Mouse (Mus musculus): Measurements from ENCODE around the gene Tob1. TPM values are rescaled to one million over a fixed set of nuclear protein-coding genes. Genes with fewer than 3 reads are reported as not detected.

Tob1 gene
- polyA plus RNA-seq, 1 experiment, result 20.0 TPM

DNA sequence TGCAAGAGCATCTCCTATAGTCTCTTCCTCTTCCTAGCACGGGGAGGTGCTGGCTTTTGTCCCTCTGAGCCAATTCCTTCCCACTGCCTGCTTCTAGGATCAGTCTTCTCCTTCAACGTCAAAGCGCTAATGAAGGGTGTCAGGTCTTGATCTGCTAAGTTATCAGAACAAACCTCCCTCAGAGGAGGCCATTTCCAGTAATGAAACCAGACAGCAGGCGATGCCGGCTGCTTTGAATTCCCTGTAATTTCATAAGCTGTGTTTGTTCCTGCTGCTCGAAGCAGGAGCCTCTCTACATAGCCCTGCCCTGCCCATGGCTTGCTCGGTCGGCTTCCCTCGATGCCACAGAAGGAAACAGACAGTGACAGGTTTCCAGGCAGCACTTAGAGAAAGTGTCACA, 33.1 kb downstream of the Tob1 start:
- H3K9ac ChIP-seq (ENCODE audit: low read depth, poor library complexity, severe bottlenecking), result no peak overlapping the region
- no peak overlapping the region for H3K27ac ChIP-seq (ENCODE audit: insufficient read depth, low read length)
- no peak overlapping the region for H3K4me3 ChIP-seq (ENCODE audit: low read depth, low read length)
- no peaks in the 10 kb centered on the region for H3K9me3 ChIP-seq (replicated peaks; ENCODE audit: control insufficient read depth, insufficient read depth, low read length, poor library complexity, severe bottlenecking)
- no peaks in the 10 kb centered on the region for H3K27me3 ChIP-seq (ENCODE audit: control insufficient read depth, insufficient read depth, low read length, poor library complexity, severe bottlenecking)
- no peak for TF ChIP-seq CTCF (IDR thresholded peaks at IDR 0.05; ENCODE audit: low read depth, low read length)
- no peaks in the 10 kb centered on the region for H3K36me3 ChIP-seq (ENCODE audit: control insufficient read depth, insufficient read depth, low read length, poor library complexity, severe bottlenecking)
- no peaks in the 10 kb centered on the region for H3K4me1 ChIP-seq (ENCODE audit: control insufficient read depth, insufficient read depth, low read length)

DNA sequence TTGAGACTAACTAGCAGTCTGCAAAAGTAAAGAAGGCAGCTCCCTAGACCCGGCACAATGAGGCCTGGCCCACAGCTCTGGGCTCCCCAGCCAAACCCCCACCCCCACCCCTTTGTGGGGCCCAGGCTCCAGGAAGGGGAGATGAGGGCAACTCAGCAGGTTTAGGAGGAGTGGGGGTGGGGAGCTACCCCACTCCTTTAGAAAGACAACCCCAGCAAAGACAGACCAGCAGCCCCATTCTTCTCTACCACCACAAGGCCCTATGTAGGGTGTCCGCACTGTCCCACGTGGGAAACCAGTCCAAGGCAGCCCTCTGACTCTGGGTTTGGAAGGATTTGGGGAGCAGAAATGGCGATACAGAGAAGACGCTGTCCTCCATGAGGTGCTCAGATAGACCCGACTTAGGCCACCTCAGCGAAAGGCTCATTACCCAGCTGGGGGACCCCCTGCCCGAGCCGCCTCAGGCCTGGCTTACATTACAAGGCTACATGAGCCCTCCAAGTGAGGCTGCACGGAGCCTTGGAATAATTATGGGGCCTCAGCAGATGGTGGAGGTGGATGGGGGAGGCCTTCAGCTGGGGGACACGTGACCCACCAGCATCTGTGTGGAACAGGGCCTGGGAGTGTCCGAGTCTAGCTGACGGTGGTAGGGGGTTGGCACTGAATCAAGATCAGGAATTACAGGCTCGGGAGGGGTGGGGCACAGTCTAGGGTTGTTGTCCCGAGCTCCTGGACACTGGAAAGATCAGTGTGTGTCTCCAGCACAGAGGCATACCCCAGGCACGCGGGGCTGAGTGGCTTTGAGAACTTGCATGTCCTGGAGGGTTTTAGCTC, 34.9 kb downstream of the Tob1 start, which contains the start of gene Wfikkn2:
Gene Wfikkn2, minus strand, starts transcription at position 51 of the 834 bp plus-strand sequence.
- no peaks in the 10 kb centered on the region for H3K36me3 ChIP-seq (ENCODE audit: control insufficient read depth, insufficient read depth, low read length, poor library complexity, severe bottlenecking)
- TF ChIP-seq POLR2A (IDR thresholded peaks at IDR 0.05; ENCODE audit: insufficient read depth, low read length), result no peak
- H3K27me3 ChIP-seq (ENCODE audit: control insufficient read depth, insufficient read depth, low read length, poor library complexity, severe bottlenecking), result no peaks in the 10 kb centered on the region
- H3K27ac ChIP-seq (ENCODE audit: insufficient read depth, low read length), result no peak within 1 kb of the TSS
- H3K9ac ChIP-seq (ENCODE audit: low read depth, poor library complexity, severe bottlenecking), result no peak within 1 kb of the TSS
- H3K4me1 ChIP-seq (ENCODE audit: control insufficient read depth, insufficient read depth, low read length), result no peaks in the 10 kb centered on the region
- no peak within 1 kb of the TSS for H3K4me3 ChIP-seq (ENCODE audit: low read depth, low read length)
- no peaks in the 10 kb centered on the region for H3K9me3 ChIP-seq (replicated peaks; ENCODE audit: control insufficient read depth, insufficient read depth, low read length, poor library complexity, severe bottlenecking)

DNA sequence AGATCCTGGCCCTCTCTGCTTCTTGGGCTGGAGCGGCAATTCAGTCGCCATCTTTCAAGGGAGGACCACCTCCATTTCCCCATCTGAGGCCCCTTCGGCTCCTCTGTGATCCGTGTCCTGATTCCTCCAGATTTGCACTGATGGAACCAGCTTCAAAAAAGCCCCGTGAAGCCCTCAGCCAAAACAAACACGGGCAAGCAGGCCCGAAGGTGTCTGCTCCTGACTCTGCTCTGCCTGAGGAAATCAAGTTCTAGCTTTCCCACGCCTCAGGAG, 35.5 kb downstream of the Tob1 start:
- TF ChIP-seq EP300 (IDR thresholded peaks at IDR 0.05; ENCODE audit: insufficient read depth, low read depth, low read length), result no peak
- no peak for TF ChIP-seq CTCF (IDR thresholded peaks at IDR 0.05; ENCODE audit: low read depth, low read length)
- TF ChIP-seq POLR2A (IDR thresholded peaks at IDR 0.05; ENCODE audit: insufficient read depth, low read length), result no peak
- Histone ChIP-seq H3K9ac (ENCODE audit: low read depth, poor library complexity, severe bottlenecking) (no peak overlapping the region), H3K4me1 (ENCODE audit: control insufficient read depth, insufficient read depth, low read length) (no peaks in the 10 kb centered on the region), H3K9me3 (replicated peaks; ENCODE audit: control insufficient read depth, insufficient read depth, low read length, poor library complexity, severe bottlenecking) (no peaks in the 10 kb centered on the region), H3K36me3 (ENCODE audit: control insufficient read depth, insufficient read depth, low read length, poor library complexity, severe bottlenecking) (no peaks in the 10 kb centered on the region), H3K4me3 (ENCODE audit: low read depth, low read length) (no peak overlapping the region), H3K27ac (ENCODE audit: insufficient read depth, low read length) (no peak overlapping the region), H3K27me3 (ENCODE audit: control insufficient read depth, insufficient read depth, low read length, poor library complexity, severe bottlenecking) (no peaks in the 10 kb centered on the region)

DNA sequence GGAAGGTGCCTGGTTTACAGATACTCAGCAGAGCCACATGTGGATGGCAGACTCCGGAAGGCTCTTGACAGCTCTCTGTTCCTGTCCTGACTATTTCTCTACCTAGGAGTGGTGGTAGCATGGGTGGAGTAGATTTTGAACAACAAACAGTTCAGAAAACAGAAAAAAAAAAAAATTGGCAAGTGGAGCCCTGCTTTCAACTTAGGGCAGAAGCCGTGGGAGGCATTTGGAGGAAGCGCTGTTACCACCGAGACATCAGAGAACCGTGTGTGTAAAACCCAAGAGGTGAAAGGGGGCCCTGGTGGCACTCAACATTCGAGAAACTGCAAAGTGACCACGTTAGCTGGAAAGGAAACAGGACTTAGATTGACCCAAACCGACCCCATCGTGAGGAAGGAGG, 41.9 kb downstream of the Tob1 start:
- H3K27ac ChIP-seq (ENCODE audit: insufficient read depth, low read length), result no peak overlapping the region
- no peak for TF ChIP-seq EP300 (IDR thresholded peaks at IDR 0.05; ENCODE audit: insufficient read depth, low read depth, low read length)
- no peak for TF ChIP-seq POLR2A (IDR thresholded peaks at IDR 0.05; ENCODE audit: insufficient read depth, low read length)
- no peak for TF ChIP-seq CTCF (IDR thresholded peaks at IDR 0.05; ENCODE audit: low read depth, low read length)
- no peaks in the 10 kb centered on the region for H3K4me1 ChIP-seq (ENCODE audit: control insufficient read depth, insufficient read depth, low read length)
- H3K27me3 ChIP-seq (ENCODE audit: control insufficient read depth, insufficient read depth, low read length, poor library complexity, severe bottlenecking), result no peaks in the 10 kb centered on the region
- no peak overlapping the region for H3K4me3 ChIP-seq (ENCODE audit: low read depth, low read length)
- H3K9me3 ChIP-seq (replicated peaks; ENCODE audit: control insufficient read depth, insufficient read depth, low read length, poor library complexity, severe bottlenecking), result 0 out of 2 replicates have a peak, but pooled peaks cover 4% of the 10 kb centered on the region
- H3K36me3 ChIP-seq (ENCODE audit: control insufficient read depth, insufficient read depth, low read length, poor library complexity, severe bottlenecking), result no peaks in the 10 kb centered on the region
- no peak overlapping the region for H3K9ac ChIP-seq (ENCODE audit: low read depth, poor library complexity, severe bottlenecking)

DNA sequence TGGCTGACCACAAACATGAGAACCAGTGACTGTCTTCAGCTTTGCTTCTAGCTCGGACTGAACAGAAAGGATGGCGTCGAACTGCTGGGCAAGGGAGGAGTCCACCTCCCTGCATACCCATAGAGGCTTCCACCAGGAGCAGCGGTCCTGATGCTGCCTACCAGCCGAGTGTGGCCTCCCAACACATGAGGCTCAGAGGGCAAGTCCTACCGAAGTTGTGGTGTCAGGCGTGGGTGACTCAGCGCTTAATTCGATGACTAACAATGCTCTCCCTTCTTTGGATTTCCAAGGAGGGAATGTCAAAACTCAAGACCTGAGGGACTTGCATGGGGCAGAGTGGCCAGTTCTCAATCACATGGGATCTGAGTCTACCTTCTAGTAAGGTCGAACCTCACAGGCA, 42.4 kb downstream of the Tob1 start:
- no peak overlapping the region for H3K27ac ChIP-seq (ENCODE audit: insufficient read depth, low read length)
- no peak for TF ChIP-seq EP300 (IDR thresholded peaks at IDR 0.05; ENCODE audit: insufficient read depth, low read depth, low read length)
- TF ChIP-seq CTCF (IDR thresholded peaks at IDR 0.05; ENCODE audit: low read depth, low read length), result no peak
- TF ChIP-seq POLR2A (IDR thresholded peaks at IDR 0.05; ENCODE audit: insufficient read depth, low read length), result no peak

DNA sequence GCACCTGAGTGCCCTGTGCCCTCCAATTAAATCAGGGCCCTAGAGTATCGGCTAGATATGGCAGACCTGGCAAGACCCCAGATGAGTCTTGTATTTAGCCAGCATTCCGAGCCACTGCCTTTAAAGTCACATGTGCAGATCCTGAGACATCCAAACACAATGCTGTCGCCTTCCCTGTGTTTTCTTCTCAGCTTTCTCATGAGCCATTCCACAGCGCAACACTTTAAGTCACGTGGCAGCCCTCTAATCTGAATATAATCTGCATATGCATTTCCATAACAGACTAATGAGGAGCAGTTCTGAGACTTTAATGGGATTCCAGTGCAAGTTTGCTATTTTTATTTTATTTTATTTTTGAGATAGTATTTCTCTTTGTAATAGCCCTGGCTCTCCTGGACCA, 44.5 kb downstream of the Tob1 start:
- TF ChIP-seq POLR2A (IDR thresholded peaks at IDR 0.05; ENCODE audit: insufficient read depth, low read length) (no peak), CTCF (IDR thresholded peaks at IDR 0.05; ENCODE audit: low read depth, low read length) (no peak), EP300 (IDR thresholded peaks at IDR 0.05; ENCODE audit: insufficient read depth, low read depth, low read length) (no peak)

More for the DNA sequence above, 42.4 kb downstream of the Tob1 start:
- Histone ChIP-seq H3K36me3 (ENCODE audit: control insufficient read depth, insufficient read depth, low read length, poor library complexity, severe bottlenecking) (no peaks in the 10 kb centered on the region), H3K9me3 (replicated peaks; ENCODE audit: control insufficient read depth, insufficient read depth, low read length, poor library complexity, severe bottlenecking) (0 out of 2 replicates have a peak, but pooled peaks cover 4% of the 10 kb centered on the region), H3K4me1 (ENCODE audit: control insufficient read depth, insufficient read depth, low read length) (no peaks in the 10 kb centered on the region), H3K9ac (ENCODE audit: low read depth, poor library complexity, severe bottlenecking) (no peak overlapping the region), H3K27me3 (ENCODE audit: control insufficient read depth, insufficient read depth, low read length, poor library complexity, severe bottlenecking) (no peaks in the 10 kb centered on the region), H3K4me3 (ENCODE audit: low read depth, low read length) (no peak overlapping the region)

More for the DNA sequence above, 44.5 kb downstream of the Tob1 start:
- Histone ChIP-seq H3K4me3 (ENCODE audit: low read depth, low read length) (no peak overlapping the region), H3K27ac (ENCODE audit: insufficient read depth, low read length) (no peak overlapping the region), H3K27me3 (ENCODE audit: control insufficient read depth, insufficient read depth, low read length, poor library complexity, severe bottlenecking) (no peaks in the 10 kb centered on the region), H3K9ac (ENCODE audit: low read depth, poor library complexity, severe bottlenecking) (no peak overlapping the region), H3K36me3 (ENCODE audit: control insufficient read depth, insufficient read depth, low read length, poor library complexity, severe bottlenecking) (no peaks in the 10 kb centered on the region), H3K4me1 (ENCODE audit: control insufficient read depth, insufficient read depth, low read length) (no peaks in the 10 kb centered on the region), H3K9me3 (replicated peaks; ENCODE audit: control insufficient read depth, insufficient read depth, low read length, poor library complexity, severe bottlenecking) (0 out of 2 replicates have a peak, but pooled peaks cover 4% of the 10 kb centered on the region)

Measured in ES-Bruce4 (cell line).